Mouse (Mus musculus): ENCODE results near the gene Prrx2. TPM values are rescaled to one million over a fixed set of nuclear protein-coding genes. Genes with fewer than 3 reads are reported as not detected.
"Not testable (repeated sequence)": the region's sequence is repeated elsewhere in the genome, so short reads cannot be mapped to it uniquely, and the experiment has no call there.

The Prrx2 gene
- polyA plus RNA-seq, 1 experiment from 2014 or later, result 2.8 TPM

DNA sequence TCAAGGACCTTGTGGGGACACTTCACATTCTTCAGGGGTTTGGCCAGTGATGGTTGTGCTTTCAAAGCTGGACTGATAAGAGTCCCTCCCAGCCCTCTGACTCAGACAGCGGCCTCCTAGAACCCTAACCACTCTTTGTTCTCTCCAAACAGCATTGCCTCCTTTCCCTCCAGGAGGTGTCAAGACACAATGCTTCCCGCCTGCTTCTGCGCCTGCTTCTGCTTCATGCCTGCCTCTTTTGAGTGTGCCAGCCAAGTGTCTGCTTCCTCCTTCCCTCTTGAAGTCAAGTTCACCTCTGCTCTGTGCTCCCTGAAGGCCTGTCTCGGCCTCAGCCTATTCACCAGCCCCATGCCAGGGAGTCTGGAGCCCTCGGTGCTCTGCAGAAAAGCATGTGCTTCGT is 83.4 kb downstream of the Prrx2 start:
- Histone ChIP-seq H3K4me3 (replicated peaks) (no peak overlapping the region), H3K4me1 (replicated peaks) (0 out of 2 replicates have a peak, but pooled peaks cover 3% of the 10 kb centered on the region), H3K27ac (no peak overlapping the region), H3K27me3 (no peaks in the 10 kb centered on the region), H3K4me2 (replicated peaks) (no peak overlapping the region), H3K36me3 (no peaks in the 10 kb centered on the region), H3K9me3 (no peaks in the 10 kb centered on the region), H3K9ac (replicated peaks) (no peak overlapping the region)
- no peak for ATAC-seq
- 56% methylated on average over 6 of the region's 6 CpGs for WGBS

DNA sequence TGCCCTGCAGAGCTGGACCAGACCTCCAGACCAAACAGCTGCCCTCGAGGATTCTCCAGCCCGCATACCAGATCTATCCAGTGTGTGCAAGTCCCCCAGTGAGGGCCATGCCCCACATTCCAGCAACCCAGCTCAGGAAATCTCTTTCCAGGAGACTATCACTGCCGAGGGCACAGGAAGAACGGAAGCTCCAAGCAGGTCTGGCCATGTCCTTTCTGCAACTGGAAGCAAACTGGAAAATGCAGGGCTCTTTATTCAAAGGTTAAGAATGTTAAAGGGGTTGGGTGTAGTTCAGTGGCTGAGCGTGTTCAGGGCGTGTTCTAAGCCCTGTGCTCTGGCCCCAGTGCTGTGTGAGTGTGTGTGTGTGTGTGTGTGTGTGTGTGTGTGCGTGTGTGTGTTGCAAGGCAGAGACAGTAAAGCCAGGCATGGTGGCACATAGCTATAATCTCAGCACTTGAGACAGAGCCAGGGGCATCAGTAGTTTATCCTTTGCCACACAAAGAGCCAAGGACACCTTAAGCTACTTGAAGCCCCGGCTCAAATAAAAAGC is 84.1 kb downstream of the Prrx2 start:
- Histone ChIP-seq H3K27me3 (no peaks in the 10 kb centered on the region), H3K9ac (replicated peaks) (no peak overlapping the region), H3K4me3 (replicated peaks) (no peak overlapping the region), H3K9me3 (no peaks in the 10 kb centered on the region), H3K36me3 (no peaks in the 10 kb centered on the region), H3K4me1 (replicated peaks) (0 out of 2 replicates have a peak, but pooled peaks cover 3% of the 10 kb centered on the region), H3K27ac (no peak overlapping the region), H3K4me2 (replicated peaks) (no peak overlapping the region)
- ATAC-seq, result no peak
- 60% methylated on average over 8 of the region's 8 CpGs for WGBS

DNA sequence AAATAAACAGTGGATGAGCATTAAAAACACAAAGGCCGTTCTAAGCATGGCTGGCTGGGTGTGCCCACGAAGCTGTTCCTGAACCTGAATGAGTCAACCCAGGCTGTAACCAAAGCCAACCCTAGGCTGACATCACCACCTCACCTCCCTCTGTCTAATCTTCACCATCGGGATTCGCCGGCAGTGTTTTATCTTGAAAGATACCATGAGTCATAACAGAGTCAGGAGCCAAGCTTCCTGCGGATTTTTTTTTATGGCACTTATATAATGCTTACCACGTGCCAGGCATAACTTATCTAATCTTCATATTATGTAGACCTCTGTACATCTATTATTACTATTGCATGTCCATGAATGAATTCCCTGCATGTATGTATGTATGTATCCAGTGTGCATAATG is 85.4 kb downstream of the Prrx2 start:
- no peaks in the 10 kb centered on the region for H3K36me3 ChIP-seq
- no peak overlapping the region for H3K4me3 ChIP-seq (replicated peaks)
- H3K4me2 ChIP-seq (replicated peaks), result no peak overlapping the region
- no peaks in the 10 kb centered on the region for H3K27me3 ChIP-seq
- H3K4me1 ChIP-seq (replicated peaks), result no peaks in the 10 kb centered on the region
- 83% methylated on average over 7 of the region's 7 CpGs for WGBS
- H3K9me3 ChIP-seq, result no peaks in the 10 kb centered on the region
- no peak overlapping the region for H3K27ac ChIP-seq
- no peak for ATAC-seq
- H3K9ac ChIP-seq (replicated peaks), result no peak overlapping the region

- H3K4me1 ChIP-seq (replicated peaks), result no peaks in the 10 kb centered on the region
- H3K4me2 ChIP-seq (replicated peaks), result no peak overlapping the region
- no peaks in the 10 kb centered on the region for H3K36me3 ChIP-seq
- H3K4me3 ChIP-seq (replicated peaks), result no peak overlapping the region
- no peak overlapping the region for H3K9ac ChIP-seq (replicated peaks)
- no peak overlapping the region for H3K27ac ChIP-seq
- H3K27me3 ChIP-seq, result no peaks in the 10 kb centered on the region
- no peak for ATAC-seq
- H3K9me3 ChIP-seq, result no peaks in the 10 kb centered on the region
- WGBS, result 63% methylated on average over 3 of the region's 3 CpGs
Measured at GRCm38 (mm10) chr2:30923099-30923498, 88.3 kb downstream of the Prrx2 start.

GRCm38 (mm10) chr2:30925181-30925580 is 90.4 kb downstream of the Prrx2 start:
- Histone ChIP-seq H3K36me3 (no peaks in the 10 kb centered on the region), H3K4me2 (replicated peaks) (no peak overlapping the region), H3K27ac (no peak overlapping the region), H3K4me3 (replicated peaks) (no peak overlapping the region), H3K4me1 (replicated peaks) (peaks cover 13% of the 10 kb centered on the region), H3K27me3 (no peaks in the 10 kb centered on the region), H3K9me3 (no peaks in the 10 kb centered on the region), H3K9ac (replicated peaks) (no peak overlapping the region)
- no peak for ATAC-seq
- 74% methylated on average over 4 of the region's 4 CpGs for WGBS

- no peak for ATAC-seq
- no peaks in the 10 kb centered on the region for H3K36me3 ChIP-seq
- H3K4me2 ChIP-seq (replicated peaks), result no peak overlapping the region
- H3K27ac ChIP-seq, result no peak overlapping the region
- no peaks in the 10 kb centered on the region for H3K9me3 ChIP-seq
- WGBS, result 85% methylated on average over 4 of the region's 4 CpGs
- no peaks in the 10 kb centered on the region for H3K27me3 ChIP-seq
- peaks cover 13% of the 10 kb centered on the region for H3K4me1 ChIP-seq (replicated peaks)
- no peak overlapping the region for H3K9ac ChIP-seq (replicated peaks)
- H3K4me3 ChIP-seq (replicated peaks), result no peak overlapping the region
Measured at GRCm38 (mm10) chr2:30926381-30926780, 91.6 kb downstream of the Prrx2 start.

- H3K9ac ChIP-seq (replicated peaks), result peak overlapping the region; percentile 46; the same call in 1 of the 2 replicates
- no peak overlapping the region for H3K4me2 ChIP-seq (replicated peaks)
- H3K36me3 ChIP-seq, result no peaks in the 10 kb centered on the region
- H3K27ac ChIP-seq, result no peak overlapping the region
- peaks cover 13% of the 10 kb centered on the region for H3K4me1 ChIP-seq (replicated peaks)
- WGBS, result 80% methylated on average over 9 of the region's 9 CpGs
- no peaks in the 10 kb centered on the region for H3K27me3 ChIP-seq
- no peak for ATAC-seq
- no peaks in the 10 kb centered on the region for H3K9me3 ChIP-seq
- no peak overlapping the region for H3K4me3 ChIP-seq (replicated peaks)
Measured at GRCm38 (mm10) chr2:30927151-30927781, 92.5 kb downstream of the Prrx2 start.

GRCm38 (mm10) chr2:30927844-30928628 is 93.3 kb downstream of the Prrx2 start:
- Histone ChIP-seq H3K9me3 (no peaks in the 10 kb centered on the region), H3K4me3 (replicated peaks) (no peak overlapping the region), H3K27me3 (no peaks in the 10 kb centered on the region), H3K4me2 (replicated peaks) (no peak overlapping the region), H3K4me1 (replicated peaks) (peaks cover 15% of the 10 kb centered on the region), H3K9ac (replicated peaks) (no peak overlapping the region), H3K27ac (no peak overlapping the region), H3K36me3 (no peaks in the 10 kb centered on the region)
- 28% methylated on average over 14 of the region's 14 CpGs for WGBS
- ATAC-seq, result peak; percentile 73

DNA sequence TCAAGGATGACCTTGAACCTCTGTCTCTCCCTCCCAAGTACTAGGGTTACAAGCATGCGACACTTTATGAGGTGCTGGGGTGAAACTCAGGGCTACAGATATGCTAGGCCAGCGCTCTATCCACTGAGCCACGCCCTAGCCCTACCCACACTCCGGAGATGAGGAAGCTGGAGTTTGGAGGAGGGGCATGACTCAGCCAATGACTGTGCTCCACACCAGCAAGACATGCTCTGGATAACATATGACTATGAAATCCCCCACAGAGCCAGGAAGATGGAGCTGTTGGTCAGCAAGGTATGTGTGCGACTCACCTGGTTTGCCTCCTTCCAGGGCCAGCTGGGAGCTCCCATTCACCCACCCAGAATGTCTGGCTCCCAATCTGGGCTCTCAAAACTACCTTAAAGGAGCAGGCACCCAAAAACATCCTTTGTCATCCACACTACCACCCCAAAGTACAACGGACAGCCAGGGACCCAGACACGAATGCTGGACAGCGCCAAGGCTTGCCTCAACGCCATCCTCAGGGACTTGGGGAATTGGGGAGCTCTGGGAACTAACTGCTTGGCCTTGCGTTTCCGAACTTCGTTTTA is 94.2 kb downstream of the Prrx2 start:
- 31% methylated on average over 12 of the region's 12 CpGs for WGBS
- no peaks in the 10 kb centered on the region for H3K9me3 ChIP-seq
- H3K4me3 ChIP-seq (replicated peaks), result peak overlapping the region; percentile 34; the same call in 1 of the 2 replicates
- H3K27ac ChIP-seq, result no peak overlapping the region
- no peak; the same call in 1 of the 2 replicates for ATAC-seq
- no peaks in the 10 kb centered on the region for H3K36me3 ChIP-seq
- H3K9ac ChIP-seq (replicated peaks), result 0 out of 2 replicates have a peak overlapping the region, but pooled peaks have one; percentile 64
- no peaks in the 10 kb centered on the region for H3K27me3 ChIP-seq
- peaks cover 19% of the 10 kb centered on the region for H3K4me1 ChIP-seq (replicated peaks)
- H3K4me2 ChIP-seq (replicated peaks), result peak overlapping the region; percentile 60

- peak within 1 kb of the TSS; percentile 64 for H3K9ac ChIP-seq (replicated peaks)
- H3K36me3 ChIP-seq, result no peaks in the 10 kb centered on the region
- H3K4me3 ChIP-seq (replicated peaks), result peak within 1 kb of the TSS; percentile 34
- no peak within 1 kb of the TSS for H3K27ac ChIP-seq
- peaks cover 19% of the 10 kb centered on the region for H3K4me1 ChIP-seq (replicated peaks)
- H3K4me2 ChIP-seq (replicated peaks), result peak within 1 kb of the TSS; percentile 60
- 0 out of 2 replicates have a peak, but pooled peaks cover 2% of the 10 kb centered on the region for H3K27me3 ChIP-seq
- no peaks in the 10 kb centered on the region for H3K9me3 ChIP-seq
- WGBS, result 3% methylated on average over 23 of the region's 23 CpGs
- peak; percentile 68 for ATAC-seq
Measured at GRCm38 (mm10) chr2:30929483-30930045, 94.8 kb downstream of the Prrx2 start, which contains the start of gene Ptges. Gene Ptges (minus strand): TSS chr2:30929863.

DNA sequence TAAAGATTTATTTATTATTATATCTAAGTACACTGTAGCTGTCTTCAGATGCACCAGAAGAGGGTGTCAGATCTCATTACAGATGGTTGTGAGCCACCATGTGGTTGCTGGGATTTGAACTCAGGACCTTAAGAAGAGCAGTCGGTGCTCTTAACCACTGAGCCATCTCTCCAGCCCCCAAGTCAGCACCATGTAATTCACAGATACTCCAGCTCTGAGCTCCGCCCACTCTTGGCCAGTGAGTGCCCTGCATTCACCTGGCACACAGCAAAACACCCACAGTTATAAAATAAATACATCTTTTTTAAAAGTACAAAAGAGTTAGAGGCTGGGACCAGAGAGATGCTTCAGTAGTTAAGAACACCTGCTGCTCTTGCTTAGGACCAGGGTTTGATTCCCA is 96.1 kb downstream of the Prrx2 start:
- ATAC-seq; H3K4me3 ChIP-seq (replicated peaks); H3K27me3 ChIP-seq; H3K9ac ChIP-seq (replicated peaks); H3K9me3 ChIP-seq; H3K27ac ChIP-seq; H3K36me3 ChIP-seq; H3K4me2 ChIP-seq (replicated peaks): not testable (repeated sequence)
- whole genome bisulfite sequencing, result 91% methylated on average over 2 of the region's 2 CpGs
- peaks cover 19% of the 10 kb centered on the region for H3K4me1 ChIP-seq (replicated peaks)
